ENCODE assay signal across 1 mouse cellular context in the genomic region with DNA sequence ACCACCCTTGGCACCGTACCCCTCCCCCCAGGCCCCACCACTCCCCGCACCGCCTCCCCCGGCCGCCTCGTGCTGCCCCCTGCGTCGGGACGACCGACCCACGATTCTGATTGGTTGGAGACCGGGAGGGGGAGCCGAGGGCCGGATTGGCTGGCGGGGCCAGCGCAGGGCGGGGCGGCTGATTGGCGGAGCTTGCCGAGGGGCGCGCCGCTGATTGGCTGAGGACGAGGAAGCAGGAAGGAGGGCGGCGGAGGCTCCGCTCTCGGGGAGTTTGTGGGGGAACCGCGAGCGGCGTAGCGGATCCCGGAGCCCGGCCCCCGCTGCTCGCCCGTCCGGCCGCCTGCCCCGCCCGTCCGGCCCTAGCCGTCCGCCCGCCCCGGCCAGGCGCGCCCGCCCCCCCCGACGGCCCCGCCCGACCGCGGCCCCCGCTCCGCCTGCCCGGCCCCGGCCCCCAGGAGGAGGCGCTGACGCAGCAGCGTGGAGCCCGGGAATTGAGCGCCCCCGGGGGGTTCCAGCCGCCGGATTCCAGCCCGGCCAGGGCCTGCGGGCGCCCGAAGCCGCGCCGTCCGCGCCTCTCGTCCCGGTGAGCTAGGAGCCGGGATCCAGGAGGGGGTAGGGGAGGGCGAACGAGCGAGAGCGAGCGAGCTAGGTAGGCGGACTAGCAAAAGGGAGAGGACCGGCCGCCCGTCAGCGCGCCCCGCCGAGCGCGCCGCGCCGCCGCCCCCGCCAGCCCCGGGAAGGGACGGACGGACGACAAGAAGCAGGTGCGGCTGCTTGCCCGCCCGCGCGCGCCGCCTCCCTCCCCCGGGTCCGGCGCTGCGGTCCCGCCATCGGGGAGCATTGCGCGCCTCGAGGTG.
A peak's percentile ranks its signal among the peaks of the same experiment; 100 is the strongest.
TF ChIP-seq lines count a peak whose summit lies in the region.

No protein-coding gene starts in this region.

TF ChIP-seq in CH12.LX, 34 proteins besides CTCF, POLR2A, EP300 and RAD21:
- TF ChIP-seq MEF2A (IDR thresholded peaks at IDR 0.05; ENCODE audit: borderline replicate concordance, low read depth, low read length) (no peak), MAX (IDR thresholded peaks at IDR 0.05; ENCODE audit: low read length) (no peak), CHD1 (IDR thresholded peaks at IDR 0.05; ENCODE audit: low read depth, low read length) (no peak), UBTF (IDR thresholded peaks at IDR 0.05; ENCODE audit: low read depth, low read length) (peak; percentile 74; the same call in 1 of the 2 replicates), POLR2AphosphoS2 (IDR thresholded peaks at IDR 0.05; ENCODE audit: low read depth, low read length) (no peak), SMC3 (IDR thresholded peaks at IDR 0.05; ENCODE audit: low read depth, low read length) (no peak; the same call in 1 of the 2 replicates), JUND (conservative IDR thresholded peaks at IDR 0.05; ENCODE audit: low read depth, low read length) (no peak), HCFC1 (IDR thresholded peaks at IDR 0.05; ENCODE audit: low read depth, low read length) (no peak; the same call in 1 of the 2 replicates), KAT2A (IDR thresholded peaks at IDR 0.05; ENCODE audit: insufficient replicate concordance, low read length) (no peak), IRF4 (IDR thresholded peaks at IDR 0.05; ENCODE audit: low read depth, low read length) (no peak), RCOR1 (conservative IDR thresholded peaks at IDR 0.05; ENCODE audit: low read depth, low read length) (no peak), E2F4 (IDR thresholded peaks at IDR 0.05; ENCODE audit: insufficient replicate concordance, low read depth, low read length) (no peak), BHLHE40 (IDR thresholded peaks at IDR 0.05; ENCODE audit: low read depth, low read length) (peak; percentile 47; the same call in 1 of the 2 replicates), MAFK (IDR thresholded peaks at IDR 0.05; ENCODE audit: insufficient replicate concordance, low read length) (no peak), TCF12 (IDR thresholded peaks at IDR 0.05; ENCODE audit: low read depth, low read length) (0 out of 2 replicates have a peak, but pooled peaks have one; percentile 13), NELFE (IDR thresholded peaks at IDR 0.05; ENCODE audit: low read depth, low read length) (no peak), ZNF384 (IDR thresholded peaks at IDR 0.05; ENCODE audit: low read depth, low read length) (no peak), MYC (IDR thresholded peaks at IDR 0.05; ENCODE audit: low read depth, low read length) (no peak), SIN3A (IDR thresholded peaks at IDR 0.05; ENCODE audit: low read length) (no peak), TBP (conservative IDR thresholded peaks at IDR 0.05; ENCODE audit: low read depth, low read length) (no peak), USF2 (conservative IDR thresholded peaks at IDR 0.05; ENCODE audit: low read depth, low read length) (no peak), ETS1 (conservative IDR thresholded peaks at IDR 0.05; ENCODE audit: low read depth, low read length) (no peak), GABPA (IDR thresholded peaks at IDR 0.05; ENCODE audit: insufficient replicate concordance, low read depth, low read length) (no peak), MXI1 (IDR thresholded peaks at IDR 0.05; ENCODE audit: low read depth, low read length) (no peak; the same call in 1 of the 2 replicates), ELF1 (IDR thresholded peaks at IDR 0.05; ENCODE audit: low read depth, low read length) (peak; percentile 94), PAX5 (IDR thresholded peaks at IDR 0.05; ENCODE audit: low read length) (no peak), USF1 (IDR thresholded peaks at IDR 0.05; ENCODE audit: low read depth, low read length) (no peak), MAZ (IDR thresholded peaks at IDR 0.05; ENCODE audit: low read depth, low read length) (0 out of 2 replicates have a peak, but pooled peaks have one; percentile 59), CHD2 (IDR thresholded peaks at IDR 0.05; ENCODE audit: low read length) (no peak; the same call in none of the 2 replicates), ZC3H11A (IDR thresholded peaks at IDR 0.05; ENCODE audit: low read depth, low read length) (no peak), NRF1 (IDR thresholded peaks at IDR 0.05; ENCODE audit: low read depth, low read length) (peak; percentile 24; the same call in 1 of the 2 replicates), JUN (IDR thresholded peaks at IDR 0.05; ENCODE audit: insufficient read depth, low read depth, low read length) (no peak), ZMIZ1 (IDR thresholded peaks at IDR 0.05; ENCODE audit: low read depth, low read length) (no peak), ZKSCAN1 (IDR thresholded peaks at IDR 0.05; ENCODE audit: borderline replicate concordance, low read depth, low read length) (no peak)
